Mouse (Mus musculus) heart, embryonic 12.5 days (tissue): ENCODE data around the gene Sdc3. TPM values are rescaled to one million over a fixed set of nuclear protein-coding genes. Genes with fewer than 3 reads are reported as not detected.

Source experiments
- ATAC-seq: fragments of 200-750 bp; cut with Nextera tagmentation; 2 replicates; pipeline ENCODE4 v1.8.0; 2017; ENCODE audit warnings: moderate TSS enrichment, moderate library complexity; ENCODE audit not compliant: insufficient number of reproducible peaks, low FRiP score
- H3K27ac ChIP-seq: fragments of 300-500 bp; sonication (generic); 2 replicates; pipeline ENCODE4 v1.5.1; 2016; ENCODE audit warnings: mild to moderate bottlenecking, moderate library complexity; ENCODE audit not compliant: poor library complexity, severe bottlenecking
- H3K27me3 ChIP-seq: fragments of 300-500 bp; sonication (generic); replicated peaks from 2 replicates; pipeline ENCODE4 v1.6.1; 2016; ENCODE audit warnings: mild to moderate bottlenecking, moderate library complexity
- H3K36me3 ChIP-seq: fragments of 300-500 bp; sonication (generic); 2 replicates; pipeline ENCODE4 v1.6.1; 2016; ENCODE audit warnings: mild to moderate bottlenecking, moderate library complexity
- H3K4me1 ChIP-seq: fragments of 300-500 bp; sonication (generic); replicated peaks from 2 replicates; pipeline ENCODE4 v1.6.1; 2016; ENCODE audit warnings: mild to moderate bottlenecking
- H3K4me2 ChIP-seq: fragments of 300-500 bp; sonication (generic); 2 replicates; pipeline ENCODE4 v1.6.1; 2016; ENCODE audit warnings: mild to moderate bottlenecking, moderate library complexity
- H3K4me3 ChIP-seq: fragments of 300-500 bp; sonication (generic); 2 replicates; pipeline ENCODE4 v1.5.1; 2016; ENCODE audit warnings: mild to moderate bottlenecking
- H3K9ac ChIP-seq: fragments of 300-500 bp; sonication (generic); 2 replicates; pipeline ENCODE4 v1.6.1; 2016; ENCODE audit warnings: mild to moderate bottlenecking, moderate library complexity
- H3K9me3 ChIP-seq: fragments of 300-500 bp; sonication (generic); replicated peaks from 2 replicates; pipeline ENCODE4 v1.6.1; 2016; ENCODE audit warnings: mild to moderate bottlenecking, moderate library complexity
- WGBS: fragments of 180-500 bp; shearing (Covaris S2); methylation state at CpG from one replicate; pipeline ENCODE4 v1.1.7; 2016; 5-methylcytosine and 5-hydroxymethylcytosine counted together
- polyA plus RNA-seq: library from polyadenylated mRNA; unstranded; fragments of >200 nt; fragmentation: Nextera tagmentation; extraction: Ambion mirVana; gene quantifications from 2 replicates; pipeline ENCODE4 v1.2.1, GENCODE M21; 2016

Sdc3 gene
- polyA plus RNA-seq, 1 experiment from 2014 or later: 35.9 TPM

DNA sequence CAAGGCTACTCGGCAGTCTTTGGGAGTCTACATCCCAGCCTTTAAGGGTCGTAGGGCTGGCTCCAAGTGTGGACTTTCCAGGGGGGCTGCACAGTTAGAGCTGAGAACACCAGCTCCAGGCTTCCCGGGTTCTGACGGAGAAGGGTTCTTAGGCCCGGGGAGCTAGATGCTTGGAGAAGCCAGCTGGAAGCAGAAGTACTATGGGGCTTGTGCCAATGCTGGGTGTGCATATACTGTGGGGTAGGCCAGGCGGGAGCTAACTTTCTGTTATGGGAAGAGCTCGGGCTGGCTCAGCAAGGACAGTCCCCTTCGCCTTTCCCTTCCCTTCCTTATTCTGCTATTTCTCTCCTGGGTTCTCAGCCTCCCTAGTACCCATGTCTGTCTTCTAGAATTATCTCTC is 23.5 kb downstream of the Sdc3 start:
- H3K9me3 ChIP-seq: no peaks in the 10 kb centered on the region
- no peak overlapping the region for H3K4me3 ChIP-seq
- no peaks in the 10 kb centered on the region for H3K27me3 ChIP-seq
- 83% methylated on average over 8 of the region's 8 CpGs for WGBS
- H3K4me2 ChIP-seq: no peak overlapping the region
- no peak overlapping the region for H3K27ac ChIP-seq
- H3K36me3 ChIP-seq: peaks cover 9% of the 10 kb centered on the region
- H3K4me1 ChIP-seq: peaks cover 23% of the 10 kb centered on the region
- ATAC-seq: no peak
- no peak overlapping the region for H3K9ac ChIP-seq

DNA sequence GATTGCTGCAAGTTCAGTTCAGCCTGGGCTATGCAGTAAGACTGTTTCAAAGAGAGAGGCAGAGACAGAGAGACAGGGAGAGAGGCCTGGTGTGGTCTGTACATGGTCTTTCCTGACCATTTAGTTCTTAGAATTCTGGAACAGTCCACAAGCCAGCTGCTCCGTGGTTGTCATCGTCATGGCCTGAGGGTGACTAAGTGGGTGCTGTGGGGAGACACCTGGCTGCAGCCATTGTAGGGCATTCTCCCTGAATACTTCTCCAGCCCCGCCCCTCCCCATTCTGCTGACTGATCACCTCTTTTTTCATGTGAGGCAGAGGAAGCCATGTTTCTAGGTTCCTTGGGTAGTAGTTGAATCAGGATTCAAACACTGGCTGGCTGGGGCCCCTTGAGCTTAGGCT is 27.5 kb downstream of the Sdc3 start:
- no peak overlapping the region for H3K9ac ChIP-seq
- H3K9me3 ChIP-seq: no peaks in the 10 kb centered on the region
- no peak overlapping the region for H3K27ac ChIP-seq
- ATAC-seq: no peak
- no peak overlapping the region for H3K4me2 ChIP-seq
- H3K36me3 ChIP-seq: peaks cover 28% of the 10 kb centered on the region
- H3K4me1 ChIP-seq: peaks cover 12% of the 10 kb centered on the region; the same call in 1 of the 2 replicates
- no peak overlapping the region for H3K4me3 ChIP-seq
- WGBS: 75% methylated on average over 3 of the region's 3 CpGs
- no peaks in the 10 kb centered on the region for H3K27me3 ChIP-seq

DNA sequence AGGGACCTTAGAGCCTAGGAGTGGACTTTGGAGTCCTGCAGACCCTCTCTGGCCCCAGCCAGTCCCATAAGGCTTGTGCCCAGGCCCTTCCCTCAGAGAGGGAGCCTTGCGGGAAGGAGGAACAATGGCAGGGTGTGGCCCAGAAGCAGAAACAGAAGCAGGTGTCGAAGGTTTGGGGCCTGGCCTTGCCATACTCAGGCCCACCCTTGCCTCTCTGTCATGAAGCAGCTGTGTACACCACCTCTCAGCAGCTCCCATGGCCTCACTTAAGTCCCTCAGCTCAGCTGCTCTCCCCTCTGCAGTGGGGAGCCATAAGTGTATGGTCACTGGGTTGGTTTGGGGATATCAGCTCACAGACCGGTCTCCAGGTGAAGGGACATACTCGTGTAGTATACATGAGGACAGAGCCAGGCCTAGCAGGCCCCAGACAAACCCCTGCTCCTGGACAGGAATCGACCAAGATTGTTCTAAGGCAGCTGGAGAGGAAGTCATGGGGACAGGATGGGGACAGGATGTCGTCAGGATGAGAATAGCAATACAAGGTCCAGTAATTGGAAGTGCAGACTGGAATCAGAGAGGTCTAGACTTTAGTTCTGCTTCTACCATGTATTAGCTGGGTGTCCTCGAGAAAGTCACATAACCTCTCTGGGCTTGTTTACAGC is 28.4 kb downstream of the Sdc3 start:
- no peak for ATAC-seq
- H3K4me2 ChIP-seq: no peak overlapping the region
- no peaks in the 10 kb centered on the region for H3K27me3 ChIP-seq
- 0 out of 2 replicates have a peak, but pooled peaks cover 8% of the 10 kb centered on the region for H3K4me1 ChIP-seq
- no peak overlapping the region for H3K27ac ChIP-seq
- H3K9me3 ChIP-seq: no peaks in the 10 kb centered on the region
- H3K9ac ChIP-seq: no peak overlapping the region
- no peak overlapping the region for H3K4me3 ChIP-seq
- H3K36me3 ChIP-seq: peaks cover 28% of the 10 kb centered on the region
- 61% methylated on average over 7 of the region's 7 CpGs for WGBS

DNA sequence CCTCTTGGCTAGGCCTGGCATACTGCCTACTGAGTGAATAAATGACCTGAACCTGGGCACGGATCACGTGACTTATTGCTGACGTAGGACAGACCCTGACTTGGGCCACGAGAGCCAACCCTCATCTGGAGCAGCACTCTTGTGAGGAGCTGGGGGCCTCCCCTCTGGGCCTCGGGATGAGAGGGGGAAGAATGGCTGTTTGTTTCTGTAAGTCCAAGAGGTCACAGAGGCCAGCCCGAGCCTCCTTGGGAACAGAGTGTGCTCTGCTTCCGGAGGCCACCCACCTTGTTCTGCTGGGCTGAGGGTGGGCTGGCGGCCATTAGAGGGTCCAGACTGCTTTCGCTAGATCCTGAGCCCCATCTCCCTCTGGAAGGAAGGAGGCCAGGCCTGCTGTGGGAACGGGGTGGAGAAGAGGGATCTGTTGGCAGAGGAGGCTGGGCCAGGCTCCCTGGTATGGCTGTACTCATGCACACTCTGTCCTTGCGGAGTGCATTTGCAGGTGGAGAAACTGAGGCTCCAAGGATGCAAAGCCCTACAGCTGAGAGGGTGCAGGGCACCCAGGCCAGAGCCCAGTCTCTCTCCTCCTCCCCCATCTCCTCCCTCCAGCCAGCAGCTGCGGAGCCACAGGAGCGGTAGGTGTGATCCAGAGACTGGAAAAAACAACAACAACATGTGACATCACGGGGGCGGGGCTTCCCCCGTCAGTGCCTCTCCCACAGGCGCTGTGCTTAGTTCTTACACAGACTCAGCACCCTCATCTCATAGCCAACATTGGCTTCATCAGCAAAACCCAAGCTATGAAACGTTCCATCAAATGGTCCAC is 36.7 kb downstream of the Sdc3 start:
- H3K36me3 ChIP-seq: peaks cover 2% of the 10 kb centered on the region; the same call in 1 of the 2 replicates
- H3K4me2 ChIP-seq: peak overlapping the region; percentile 45
- peaks cover 15% of the 10 kb centered on the region for H3K4me1 ChIP-seq
- H3K27ac ChIP-seq: 0 out of 2 replicates have a peak overlapping the region, but pooled peaks have one; percentile 49
- 15% methylated on average over 18 of the region's 18 CpGs for WGBS
- H3K4me3 ChIP-seq: no peak overlapping the region; the same call in 1 of the 2 replicates
- H3K9ac ChIP-seq: 0 out of 2 replicates have a peak overlapping the region, but pooled peaks have one; percentile 16
- no peaks in the 10 kb centered on the region for H3K27me3 ChIP-seq
- H3K9me3 ChIP-seq: no peaks in the 10 kb centered on the region
- ATAC-seq: peak; percentile 85

DNA sequence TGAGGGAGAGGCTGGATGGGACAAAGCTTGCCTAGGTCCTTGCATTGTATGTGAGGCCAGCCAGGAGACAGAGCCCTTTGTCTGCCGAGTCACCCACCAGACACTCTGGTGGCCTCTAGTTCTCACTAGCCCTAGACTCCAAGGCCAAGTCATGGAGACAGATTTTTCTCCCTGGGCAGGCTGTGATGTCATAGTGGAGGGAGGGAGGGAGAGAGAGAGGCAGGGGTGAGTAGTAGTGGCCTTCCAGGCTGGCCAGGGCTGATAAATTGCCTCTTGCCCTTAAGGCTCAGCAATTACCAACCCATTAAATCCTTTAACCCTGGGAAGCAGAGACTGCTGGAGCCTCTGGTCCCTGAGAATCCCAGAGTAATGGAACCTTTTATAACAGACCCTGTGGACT is 41.8 kb downstream of the Sdc3 start:
- WGBS: 19% methylated on average over 1 of the region's 1 CpGs
- Histone ChIP-seq H3K9ac (no peak overlapping the region), H3K4me1 (peaks cover 34% of the 10 kb centered on the region), H3K4me3 (no peak overlapping the region), H3K27ac (no peak overlapping the region), H3K4me2 (no peak overlapping the region), H3K27me3 (peaks cover 7% of the 10 kb centered on the region; the same call in 1 of the 2 replicates), H3K36me3 (no peaks in the 10 kb centered on the region), H3K9me3 (no peaks in the 10 kb centered on the region)
- ATAC-seq: no peak

DNA sequence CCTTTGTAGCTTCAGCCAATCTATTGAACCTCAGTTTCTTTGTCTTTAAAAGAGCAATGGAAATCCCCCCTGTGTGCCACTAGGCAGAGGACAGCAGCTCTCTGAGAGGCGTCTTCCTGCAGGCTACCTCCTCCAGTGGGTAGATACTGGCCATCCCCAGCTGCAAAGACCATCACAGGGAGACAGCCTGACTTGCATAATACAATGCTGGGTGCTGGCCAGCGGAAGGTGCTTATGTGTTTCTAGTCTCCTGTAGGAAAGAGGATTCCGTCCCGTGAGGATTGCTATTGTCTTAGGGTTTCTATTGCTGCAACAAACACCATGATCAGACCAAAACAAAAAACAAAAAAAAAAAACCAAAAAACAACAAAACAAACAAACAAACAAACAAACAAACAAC is 43.2 kb downstream of the Sdc3 start:
- no peak overlapping the region for H3K9ac ChIP-seq
- 81% methylated on average over 4 of the region's 4 CpGs for WGBS
- ATAC-seq: no peak
- no peaks in the 10 kb centered on the region for H3K36me3 ChIP-seq
- H3K27ac ChIP-seq: no peak overlapping the region
- no peaks in the 10 kb centered on the region for H3K9me3 ChIP-seq
- H3K4me3 ChIP-seq: no peak overlapping the region
- no peak overlapping the region for H3K4me2 ChIP-seq
- H3K4me1 ChIP-seq: peaks cover 30% of the 10 kb centered on the region
- peaks cover 7% of the 10 kb centered on the region; the same call in 1 of the 2 replicates for H3K27me3 ChIP-seq

DNA sequence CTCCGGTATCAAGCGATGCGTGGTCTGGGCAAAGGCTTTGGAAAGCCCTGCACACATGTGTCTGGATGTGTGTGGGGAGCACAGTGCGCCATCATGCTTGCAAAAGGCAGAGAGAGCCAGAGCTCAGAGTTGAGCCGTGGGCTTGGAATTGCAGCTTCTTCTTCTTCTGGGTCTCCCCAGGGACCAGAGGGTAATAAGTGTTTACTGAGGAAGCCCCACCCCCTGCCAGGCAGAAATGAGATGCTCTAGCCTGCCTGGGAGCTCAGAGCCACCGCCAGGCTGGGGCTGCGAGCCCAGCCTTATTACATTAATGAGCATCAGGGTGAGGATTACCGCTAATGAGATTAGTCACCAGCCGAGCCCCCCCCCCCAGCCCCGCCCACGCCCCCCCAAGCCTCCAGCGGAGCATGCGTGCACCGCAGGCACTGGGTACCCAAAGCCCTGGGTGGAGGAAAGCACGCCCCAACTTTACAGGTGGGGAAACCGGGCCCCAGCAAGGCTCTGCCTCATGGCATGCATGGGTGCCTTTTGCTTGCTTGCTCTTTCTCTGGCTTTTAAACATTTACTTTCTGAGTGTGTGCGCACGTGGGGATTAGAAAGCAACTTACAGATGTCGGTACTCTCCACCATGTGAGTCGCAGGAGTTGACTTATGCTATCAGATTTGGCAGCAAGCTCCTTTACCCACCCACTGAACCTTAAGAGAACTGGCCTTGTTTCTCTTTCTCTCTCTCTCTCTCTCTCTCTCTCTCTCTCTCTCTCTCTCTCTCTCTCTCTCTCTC is 44.1 kb downstream of the Sdc3 start:
- WGBS: 10% methylated on average over 20 of the region's 20 CpGs
- Histone ChIP-seq H3K9me3 (no peaks in the 10 kb centered on the region), H3K9ac (peak overlapping the region; percentile 63), H3K4me3 (no peak overlapping the region), H3K36me3 (no peaks in the 10 kb centered on the region), H3K4me2 (peak overlapping the region; percentile 48), H3K4me1 (peaks cover 39% of the 10 kb centered on the region), H3K27ac (no peak overlapping the region), H3K27me3 (peaks cover 7% of the 10 kb centered on the region; the same call in 1 of the 2 replicates)
- ATAC-seq: no peak

DNA sequence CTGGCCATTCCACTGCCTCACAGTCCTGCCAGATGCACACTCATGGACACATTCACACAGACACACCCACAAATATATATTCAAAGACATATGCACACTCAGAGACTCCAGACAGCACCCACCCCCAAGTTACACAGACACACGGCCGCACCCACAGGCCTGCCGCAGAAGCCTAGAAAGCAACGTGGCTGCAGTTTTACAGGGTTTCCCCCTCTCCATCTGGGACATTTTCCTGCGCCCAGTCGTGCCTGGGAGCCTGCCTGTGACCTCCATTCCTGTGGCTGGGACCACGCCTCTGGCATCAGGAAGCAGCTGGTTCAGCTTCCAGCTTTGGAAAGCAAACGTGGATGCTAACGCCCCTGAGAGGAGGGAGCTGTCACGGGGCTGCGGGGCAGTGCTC is 46.2 kb downstream of the Sdc3 start:
- no peak overlapping the region for H3K4me3 ChIP-seq
- ATAC-seq: no peak
- H3K4me1 ChIP-seq: peaks cover 41% of the 10 kb centered on the region
- peaks cover 7% of the 10 kb centered on the region; the same call in 1 of the 2 replicates for H3K27me3 ChIP-seq
- H3K9ac ChIP-seq: no peak overlapping the region
- H3K4me2 ChIP-seq: no peak overlapping the region
- H3K9me3 ChIP-seq: no peaks in the 10 kb centered on the region
- H3K36me3 ChIP-seq: no peaks in the 10 kb centered on the region
- 28% methylated on average over 11 of the region's 11 CpGs for WGBS
- H3K27ac ChIP-seq: no peak overlapping the region

DNA sequence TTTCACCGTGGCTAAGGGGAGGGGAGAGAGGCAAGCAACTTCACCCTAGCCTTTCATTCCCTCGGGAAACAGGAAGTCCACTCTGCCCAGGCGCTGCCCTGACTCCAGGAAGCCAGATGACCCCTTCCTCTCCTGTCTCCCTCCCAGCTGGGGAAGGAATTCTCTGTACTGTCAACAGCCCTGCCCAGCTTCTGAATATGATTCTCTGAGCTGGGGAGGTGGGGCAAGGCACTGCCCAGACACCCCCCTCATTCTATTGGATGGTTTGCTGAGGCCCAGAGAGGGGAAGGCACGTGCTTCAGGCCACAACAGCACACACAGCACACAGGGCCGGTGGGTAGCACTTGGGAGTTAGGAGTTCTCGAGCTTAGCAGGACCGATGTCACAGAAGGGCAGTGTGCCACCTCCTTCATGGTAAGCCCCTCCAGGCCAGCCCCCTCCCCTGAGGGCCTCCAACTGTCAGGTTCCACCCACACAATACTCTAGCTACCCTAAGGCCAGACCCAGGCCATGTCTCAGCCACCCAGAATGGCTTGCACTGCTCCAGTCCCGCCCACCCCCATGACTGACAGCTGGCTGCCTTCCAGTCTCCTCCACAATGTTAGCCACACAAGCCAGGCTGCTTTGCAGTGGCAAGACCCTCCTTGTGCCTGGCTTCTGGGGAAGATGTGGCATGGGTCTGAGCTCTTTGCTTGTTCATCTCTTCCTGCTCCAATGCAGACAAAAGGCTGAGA is 48.9 kb downstream of the Sdc3 start:
- H3K27ac ChIP-seq: 0 out of 2 replicates have a peak overlapping the region, but pooled peaks have one; percentile 3
- 43% methylated on average over 8 of the region's 8 CpGs for WGBS
- no peak overlapping the region for H3K4me3 ChIP-seq
- no peaks in the 10 kb centered on the region for H3K36me3 ChIP-seq
- H3K9ac ChIP-seq: no peak overlapping the region
- no peaks in the 10 kb centered on the region for H3K9me3 ChIP-seq
- peaks cover 7% of the 10 kb centered on the region; the same call in 1 of the 2 replicates for H3K27me3 ChIP-seq
- no peak overlapping the region for H3K4me2 ChIP-seq
- peaks cover 38% of the 10 kb centered on the region for H3K4me1 ChIP-seq
- peak; percentile 73; the same call in 1 of the 2 replicates for ATAC-seq

DNA sequence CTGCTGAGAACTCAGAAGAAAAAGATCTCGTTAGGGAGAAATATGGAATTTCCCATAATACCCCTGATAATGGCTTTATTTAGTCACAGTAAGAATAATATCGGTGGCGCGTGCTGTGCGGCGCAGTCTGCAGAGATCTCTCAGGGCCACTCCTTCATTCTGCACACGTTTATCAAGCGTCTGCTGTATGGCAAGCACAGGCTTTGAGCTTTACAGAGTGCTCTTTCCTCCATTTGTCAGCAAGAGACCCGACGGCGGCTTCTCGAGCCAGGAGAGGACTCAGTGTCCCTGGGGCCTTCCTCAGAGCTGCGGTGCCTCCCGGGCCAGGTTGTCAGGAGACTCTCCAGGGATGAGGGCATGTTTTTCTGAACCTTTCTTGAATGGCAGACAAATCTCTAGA is 56.5 kb downstream of the Sdc3 start:
- Histone ChIP-seq H3K27me3 (peaks cover 15% of the 10 kb centered on the region; the same call in 1 of the 2 replicates), H3K36me3 (no peaks in the 10 kb centered on the region), H3K4me1 (no peaks in the 10 kb centered on the region), H3K4me3 (no peak overlapping the region), H3K27ac (no peak overlapping the region), H3K9ac (no peak overlapping the region), H3K4me2 (no peak overlapping the region), H3K9me3 (no peaks in the 10 kb centered on the region)
- 78% methylated on average over 14 of the region's 14 CpGs for WGBS
- no peak for ATAC-seq
